Mouse (Mus musculus): ENCODE results near the gene Prim2. TPM values are rescaled to one million over a fixed set of nuclear protein-coding genes. Genes with fewer than 3 reads are reported as not detected.
A peak's percentile ranks its signal among the peaks of the same experiment; 100 is the strongest.

Gene Prim2
- 10 to 100 TPM; 14.9 to 18.6 TPM for total RNA-seq (2021)
- long read RNA-seq, experiment 1, transcript Prim2-201 (14 exons, 1,975 nt): major isoform, 7 of 8 reads
- long read RNA-seq, experiment 1, partial matches to known transcripts: 1 of 8 reads
- long read RNA-seq, experiment 1, other reads (novel, unspliced or antisense): 0 of 8 reads
- long read RNA-seq, experiment 2, transcript Prim2-201 (14 exons, 1,975 nt): major isoform, 17 of 25 reads
- long read RNA-seq, experiment 2, partial matches to known transcripts: 3 of 25 reads
- long read RNA-seq, experiment 2, other reads (novel, unspliced or antisense): 5 of 25 reads

GRCm38 (mm10) chr1:33669708-33670141, at the start of gene Prim2:
TSS of gene Prim2 (minus strand) at chr1:33669795.
- peak; percentile 62 to 71 for DNase-seq (ENCODE audit: low spot score in 2 of 2)

GRCm38 (mm10) chr1:33717636-33718035, 48.0 kb upstream of the Prim2 start:
- no peak for DNase-seq (ENCODE audit: low spot score in 2 of 2)

GRCm38 (mm10) chr1:33714796-33715195, 45.2 kb upstream of the Prim2 start:
- no peak for DNase-seq (ENCODE audit: low spot score in 2 of 2)

- no peak for DNase-seq (ENCODE audit: low spot score in 2 of 2)
Measured at GRCm38 (mm10) chr1:33712026-33712425, 42.4 kb upstream of the Prim2 start.

- DNase-seq (ENCODE audit: low spot score in 2 of 2): no peak
Measured at GRCm38 (mm10) chr1:33709615-33710014, 40.0 kb upstream of the Prim2 start.

- DNase-seq (ENCODE audit: low spot score in 2 of 2): no peak
Measured at GRCm38 (mm10) chr1:33701244-33701643, 31.6 kb upstream of the Prim2 start.

- DNase-seq (ENCODE audit: low spot score in 2 of 2): no peak
Measured at GRCm38 (mm10) chr1:33696016-33696415, 26.4 kb upstream of the Prim2 start.

- DNase-seq (ENCODE audit: low spot score in 2 of 2): no peak
Measured at GRCm38 (mm10) chr1:33693893-33694292, 24.3 kb upstream of the Prim2 start.

GRCm38 (mm10) chr1:33690087-33690448, 20.5 kb upstream of the Prim2 start:
- DNase-seq (ENCODE audit: low spot score in 2 of 2): no peak

GRCm38 (mm10) chr1:33689446-33690086, 20.0 kb upstream of the Prim2 start:
- no peak for DNase-seq (ENCODE audit: low spot score in 2 of 2)

- no peak for DNase-seq (ENCODE audit: low spot score in 2 of 2)
Measured at GRCm38 (mm10) chr1:33688810-33689209, 19.2 kb upstream of the Prim2 start.

- DNase-seq (ENCODE audit: low spot score in 2 of 2): no peak
Measured at GRCm38 (mm10) chr1:33684459-33684858, 14.9 kb upstream of the Prim2 start.

GRCm38 (mm10) chr1:33680890-33681289, 11.3 kb upstream of the Prim2 start:
- DNase-seq (ENCODE audit: low spot score in 2 of 2): no peak

- DNase-seq (ENCODE audit: low spot score in 2 of 2): no peak
Measured at GRCm38 (mm10) chr1:33680435-33680834, 10.8 kb upstream of the Prim2 start.

- DNase-seq (ENCODE audit: low spot score in 2 of 2): no peak
Measured at GRCm38 (mm10) chr1:33673158-33673960, 3.8 kb upstream of the Prim2 start.

GRCm38 (mm10) chr1:33672514-33672913, 2.9 kb upstream of the Prim2 start:
- DNase-seq (ENCODE audit: low spot score in 2 of 2): no peak

GRCm38 (mm10) chr1:33672083-33672482, 2.5 kb upstream of the Prim2 start:
- no peak for DNase-seq (ENCODE audit: low spot score in 2 of 2)

GRCm38 (mm10) chr1:33671441-33671840, 1.8 kb upstream of the Prim2 start:
- no peak for DNase-seq (ENCODE audit: low spot score in 2 of 2)

- DNase-seq (ENCODE audit: low spot score in 2 of 2): peak; percentile 6 to 22
Measured at GRCm38 (mm10) chr1:33670164-33670616, 595 bp upstream of the Prim2 start.

- DNase-seq (ENCODE audit: low spot score in 2 of 2): no peak
Measured at GRCm38 (mm10) chr1:33663605-33664117, 5.9 kb downstream of the Prim2 start.

GRCm38 (mm10) chr1:33663163-33663562, 6.4 kb downstream of the Prim2 start:
- no peak for DNase-seq (ENCODE audit: low spot score in 2 of 2)

- no peak for DNase-seq (ENCODE audit: low spot score in 2 of 2)
Measured at GRCm38 (mm10) chr1:33658302-33658701, 11.3 kb downstream of the Prim2 start.
